Mouse (Mus musculus): ENCODE measurements at regions not wholly inside any gene's neighbourhood (a gene's known extent, or its start where the extent isn't known, plus 50 kb on each side); places are given as distances from the start of the nearest gene placed in this dataset.
"Not testable (repeated sequence)": the region's sequence is repeated elsewhere in the genome, so short reads cannot be mapped to it uniquely, and the experiment has no call there.

DNA sequence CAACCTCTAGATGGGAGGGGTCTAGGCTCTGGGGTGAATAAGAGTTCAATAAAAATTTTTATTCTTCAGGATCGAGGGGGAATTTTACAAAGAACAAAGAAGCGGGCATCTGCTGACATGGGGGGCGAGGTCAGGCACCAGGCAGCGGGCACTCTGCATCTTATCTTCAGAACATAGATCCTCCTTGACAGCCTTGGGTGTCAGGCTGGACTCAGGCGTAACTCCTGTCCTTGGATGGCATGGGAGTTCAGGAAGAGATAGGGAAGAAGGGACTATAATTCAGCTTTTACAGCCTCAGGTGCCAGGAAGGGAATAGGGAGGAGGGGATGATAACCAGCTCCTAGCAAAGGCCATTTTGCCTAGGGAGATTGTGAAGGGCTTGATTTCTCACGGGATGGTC lies 753.1 kb downstream of the Gm10330 start:
- DNase-seq: not testable (repeated sequence)

DNA sequence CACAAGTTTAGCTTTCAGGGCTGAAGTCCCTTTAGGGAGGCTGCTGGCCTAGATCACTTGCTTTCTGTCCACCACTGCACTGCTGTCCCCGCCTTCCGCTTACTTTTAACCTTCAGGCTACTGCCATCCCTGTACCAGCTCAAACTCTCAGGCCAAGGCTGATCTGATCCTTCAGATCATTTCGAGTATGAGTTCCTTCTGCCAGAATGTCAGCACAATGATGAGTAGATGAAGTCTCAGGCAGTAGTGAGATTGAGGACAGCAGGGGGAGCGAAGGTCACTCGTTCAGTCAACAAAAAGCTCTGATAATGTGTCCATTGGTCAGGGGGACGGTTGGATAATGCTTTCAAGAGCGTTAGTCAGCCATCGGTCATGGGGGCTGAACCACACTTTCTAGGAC lies 756.5 kb downstream of the Gm10330 start:
- DNase-seq: not testable (repeated sequence)

DNA sequence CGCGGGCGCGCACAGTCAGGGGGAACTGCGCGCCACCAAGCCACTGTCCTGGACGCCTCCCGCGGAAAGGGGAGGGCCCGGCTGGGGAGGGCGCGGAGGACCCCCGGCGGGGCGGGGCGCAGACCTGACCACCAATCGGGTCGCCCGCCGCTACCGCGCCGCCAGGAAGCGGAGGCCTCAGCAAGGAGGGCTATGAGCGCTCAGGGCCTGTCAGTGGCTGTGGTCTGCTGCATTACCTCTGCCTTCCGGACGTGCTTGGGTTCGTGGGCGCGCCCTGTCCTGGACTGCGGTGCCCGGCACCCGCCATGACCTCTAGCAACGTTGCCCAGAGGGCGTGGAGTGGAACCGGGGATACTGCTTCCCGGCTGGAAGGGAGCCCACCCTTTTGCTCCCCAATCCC lies 769.9 kb downstream of the Gm10330 start:
- peak; percentile 2 for DNase-seq

DNA sequence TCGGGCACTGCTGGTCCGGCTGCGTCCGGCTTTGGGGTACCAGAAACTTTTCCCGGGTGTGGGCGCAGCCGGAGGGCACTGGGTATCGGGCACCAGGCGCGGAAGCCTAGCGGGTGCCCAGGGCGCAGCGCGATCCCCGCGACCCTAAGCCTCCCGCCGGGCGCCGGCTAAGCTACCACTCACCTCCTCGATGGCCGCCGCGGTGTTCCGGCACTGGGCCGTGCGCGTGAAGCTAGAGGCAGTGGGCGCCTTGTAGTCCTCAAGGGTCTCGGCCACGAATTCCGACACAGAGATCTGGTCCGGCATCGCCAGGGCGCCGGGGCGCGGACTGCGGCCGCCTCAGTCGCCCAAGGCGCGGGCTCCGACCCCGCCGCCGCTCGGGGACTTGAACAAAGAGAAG lies 770.4 kb downstream of the Gm10330 start:
- DNase-seq: not testable (repeated sequence)
